Mouse (Mus musculus): ENCODE results near the gene Sart3. TPM values are rescaled to one million over a fixed set of nuclear protein-coding genes. Genes with fewer than 3 reads are reported as not detected.
"Not testable (repeated sequence)": the region's sequence is repeated elsewhere in the genome, so short reads cannot be mapped to it uniquely, and the experiment has no call there.

The Sart3 gene
- total RNA-seq, 1 experiment: 78.0 TPM

DNA sequence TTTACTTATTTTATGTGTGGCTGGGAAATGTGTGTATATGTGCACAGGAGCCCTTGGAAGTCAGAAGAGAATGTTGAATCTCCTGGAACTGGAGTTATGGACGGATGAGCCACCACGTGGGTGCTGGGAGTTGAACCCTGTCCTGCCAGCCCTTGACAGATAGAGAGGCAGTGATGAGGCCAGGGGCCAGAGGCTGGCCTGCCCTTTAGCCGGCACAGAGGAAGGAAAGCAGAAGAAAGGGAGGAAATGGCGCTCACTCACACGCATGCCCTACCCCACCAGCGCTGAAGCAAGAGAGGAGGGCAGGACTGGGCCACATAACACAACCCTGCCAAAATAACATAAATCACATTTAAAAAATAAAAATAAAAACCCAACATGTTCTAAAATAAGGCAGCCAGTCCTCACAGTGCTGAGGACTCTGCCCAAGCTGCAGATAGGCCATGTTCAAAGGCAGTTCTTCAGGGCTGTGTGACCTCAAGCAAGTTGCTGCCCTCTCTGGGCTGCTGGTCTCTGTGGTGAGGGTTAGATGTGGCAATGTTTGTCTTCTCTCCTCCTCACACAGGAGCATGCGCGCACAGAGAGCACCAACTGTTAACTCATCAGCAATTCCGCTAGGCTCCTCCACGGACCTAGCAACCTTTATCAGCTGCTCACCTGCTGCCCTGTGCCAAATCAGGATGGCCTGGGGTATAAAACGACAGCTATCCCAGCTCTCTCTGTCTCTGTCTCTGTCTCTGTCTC lies 18.3 kb upstream of the Sart3 start:
- Histone ChIP-seq H3K4me3 (ENCODE audit: insufficient read depth in 1 of 2, low read depth in 1 of 2, low read length in 2 of 2, poor library complexity in 1 of 2, severe bottlenecking in 1 of 2) (no peak overlapping the region), H3K9ac (ENCODE audit: insufficient read depth, low read depth, low read length, poor library complexity, severe bottlenecking) (no peak overlapping the region), H3K9me3 (ENCODE audit: control insufficient read depth, insufficient read depth, low read depth, low read length) (no peaks in the 10 kb centered on the region), H3K4me1 (ENCODE audit: control insufficient read depth in 2 of 2, insufficient read depth in 2 of 2, low read length in 2 of 2, poor library complexity in 1 of 2) (peaks cover 0 to 10% of the 10 kb centered on the region in 2 experiments; a peak in 1 of 4 replicates), H3K36me3 (ENCODE audit: control insufficient read depth, insufficient read depth, low read length, poor library complexity, severe bottlenecking) (no peaks in the 10 kb centered on the region), H3K27ac (ENCODE audit: insufficient read depth, low read depth, low read length, poor library complexity, severe bottlenecking) (no peak overlapping the region)
- in situ Hi-C loops (cut with MboI; ENCODE audit: low sequenced_read_pairs in 2 of 2, unreplicated experiment in 2 of 2): no loop called here
- no peak for TF ChIP-seq ZNF384 (IDR thresholded peaks at IDR 0.05; ENCODE audit: low read depth, low read length)
- no peak for TF ChIP-seq MAFK (IDR thresholded peaks at IDR 0.05; ENCODE audit: insufficient read depth, low read depth, low read length)
- TF ChIP-seq ZC3H11A (IDR thresholded peaks at IDR 0.05; ENCODE audit: borderline replicate concordance, low read depth, low read length): no peak
- no peak for TF ChIP-seq HCFC1 (IDR thresholded peaks at IDR 0.05; ENCODE audit: borderline replicate concordance, insufficient read depth, low read length)
- TF ChIP-seq CHD2 (IDR thresholded peaks at IDR 0.05; ENCODE audit: low read depth, low read length): no peak
- DNase-seq (ENCODE audit: low read depth, low spot score): no peak

- Histone ChIP-seq H3K4me1 (ENCODE audit: control insufficient read depth in 2 of 2, insufficient read depth in 2 of 2, low read length in 2 of 2, poor library complexity in 1 of 2) (peaks cover 0 to 10% of the 10 kb centered on the region in 2 experiments; a peak in 1 of 4 replicates), H3K4me3 (ENCODE audit: insufficient read depth in 1 of 2, low read depth in 1 of 2, low read length in 2 of 2, poor library complexity in 1 of 2, severe bottlenecking in 1 of 2) (no peak overlapping the region)
- no peak for DNase-seq (ENCODE audit: low read depth, low spot score)
Measured at GRCm38 (mm10) chr5:113789075-113789788, 16.9 kb upstream of the Sart3 start.

GRCm38 (mm10) chr5:113788645-113789044 lies 16.3 kb upstream of the Sart3 start:
- TF ChIP-seq CHD2 (IDR thresholded peaks at IDR 0.05; ENCODE audit: low read depth, low read length): no peak
- TF ChIP-seq ZC3H11A (IDR thresholded peaks at IDR 0.05; ENCODE audit: borderline replicate concordance, low read depth, low read length): no peak
- TF ChIP-seq MAFK (IDR thresholded peaks at IDR 0.05; ENCODE audit: insufficient read depth, low read depth, low read length): no peak
- TF ChIP-seq HCFC1 (IDR thresholded peaks at IDR 0.05; ENCODE audit: borderline replicate concordance, insufficient read depth, low read length): no peak
- no peak for TF ChIP-seq ZNF384 (IDR thresholded peaks at IDR 0.05; ENCODE audit: low read depth, low read length)
- Histone ChIP-seq H3K36me3 (ENCODE audit: control insufficient read depth, insufficient read depth, low read length, poor library complexity, severe bottlenecking) (no peaks in the 10 kb centered on the region), H3K9me3 (ENCODE audit: control insufficient read depth, insufficient read depth, low read depth, low read length) (no peaks in the 10 kb centered on the region), H3K9ac (ENCODE audit: insufficient read depth, low read depth, low read length, poor library complexity, severe bottlenecking) (no peak overlapping the region), H3K4me3 (ENCODE audit: insufficient read depth in 1 of 2, low read depth in 1 of 2, low read length in 2 of 2, poor library complexity in 1 of 2, severe bottlenecking in 1 of 2) (no peak overlapping the region), H3K4me1 (ENCODE audit: control insufficient read depth in 2 of 2, insufficient read depth in 2 of 2, low read length in 2 of 2, poor library complexity in 1 of 2) (peaks cover 0 to 10% of the 10 kb centered on the region in 2 experiments; a peak in 1 of 4 replicates), H3K27ac (ENCODE audit: insufficient read depth, low read depth, low read length, poor library complexity, severe bottlenecking) (no peak overlapping the region)
- in situ Hi-C loops (cut with MboI; ENCODE audit: low sequenced_read_pairs in 2 of 2, unreplicated experiment in 2 of 2): no loop called here
- DNase-seq (ENCODE audit: low read depth, low spot score): no peak

More at GRCm38 (mm10) chr5:113789075-113789788, 16.9 kb upstream of the Sart3 start:
- TF ChIP-seq HCFC1 (IDR thresholded peaks at IDR 0.05; ENCODE audit: borderline replicate concordance, insufficient read depth, low read length) (no peak), CHD2 (IDR thresholded peaks at IDR 0.05; ENCODE audit: low read depth, low read length) (no peak), MAFK (IDR thresholded peaks at IDR 0.05; ENCODE audit: insufficient read depth, low read depth, low read length) (no peak), ZNF384 (IDR thresholded peaks at IDR 0.05; ENCODE audit: low read depth, low read length) (no peak), ZC3H11A (IDR thresholded peaks at IDR 0.05; ENCODE audit: borderline replicate concordance, low read depth, low read length) (no peak)
- H3K9me3 ChIP-seq (ENCODE audit: control insufficient read depth, insufficient read depth, low read depth, low read length): no peaks in the 10 kb centered on the region
- H3K36me3 ChIP-seq (ENCODE audit: control insufficient read depth, insufficient read depth, low read length, poor library complexity, severe bottlenecking): no peaks in the 10 kb centered on the region
- in situ Hi-C loops (cut with MboI; ENCODE audit: low sequenced_read_pairs in 2 of 2, unreplicated experiment in 2 of 2): no loop called here
- no peak overlapping the region for H3K27ac ChIP-seq (ENCODE audit: insufficient read depth, low read depth, low read length, poor library complexity, severe bottlenecking)
- H3K9ac ChIP-seq (ENCODE audit: insufficient read depth, low read depth, low read length, poor library complexity, severe bottlenecking): no peak overlapping the region

DNA sequence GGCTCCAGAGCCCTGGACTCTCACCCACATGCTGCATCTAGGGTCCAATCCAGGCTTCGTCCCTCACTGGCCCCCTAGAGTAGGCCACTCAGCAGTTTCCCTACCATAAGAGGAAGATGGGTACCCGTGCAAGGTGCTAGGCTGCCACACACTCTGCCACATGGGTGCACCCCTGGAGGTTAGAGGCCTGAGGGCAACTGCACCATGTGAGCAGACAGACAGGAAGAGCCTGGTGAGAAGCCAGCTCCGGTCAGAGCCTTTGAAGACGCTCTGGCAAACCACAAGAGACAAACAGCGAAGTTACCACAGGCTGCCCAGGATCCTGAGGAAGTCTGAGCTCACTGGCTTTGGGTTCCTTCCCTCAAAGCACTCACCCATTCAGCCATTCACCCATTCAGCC lies 14.7 kb upstream of the Sart3 start:
- Histone ChIP-seq H3K27ac (ENCODE audit: insufficient read depth, low read depth, low read length, poor library complexity, severe bottlenecking) (no peak overlapping the region), H3K9ac (ENCODE audit: insufficient read depth, low read depth, low read length, poor library complexity, severe bottlenecking) (no peak overlapping the region), H3K4me3 (ENCODE audit: insufficient read depth in 1 of 2, low read depth in 1 of 2, low read length in 2 of 2, poor library complexity in 1 of 2, severe bottlenecking in 1 of 2) (no peak overlapping the region), H3K9me3 (ENCODE audit: control insufficient read depth, insufficient read depth, low read depth, low read length) (no peaks in the 10 kb centered on the region), H3K4me1 (ENCODE audit: control insufficient read depth in 2 of 2, insufficient read depth in 2 of 2, low read length in 2 of 2, poor library complexity in 1 of 2) (peaks cover 0 to 10% of the 10 kb centered on the region in 2 experiments; a peak in 1 of 4 replicates), H3K36me3 (ENCODE audit: control insufficient read depth, insufficient read depth, low read length, poor library complexity, severe bottlenecking) (no peaks in the 10 kb centered on the region)
- in situ Hi-C loops (cut with MboI; ENCODE audit: low sequenced_read_pairs in 2 of 2, unreplicated experiment in 2 of 2): no loop called here
- DNase-seq (ENCODE audit: low read depth, low spot score): no peak
- TF ChIP-seq ZC3H11A (IDR thresholded peaks at IDR 0.05; ENCODE audit: borderline replicate concordance, low read depth, low read length) (no peak), CHD2 (IDR thresholded peaks at IDR 0.05; ENCODE audit: low read depth, low read length) (no peak), HCFC1 (IDR thresholded peaks at IDR 0.05; ENCODE audit: borderline replicate concordance, insufficient read depth, low read length) (no peak), MAFK (IDR thresholded peaks at IDR 0.05; ENCODE audit: insufficient read depth, low read depth, low read length) (no peak), ZNF384 (IDR thresholded peaks at IDR 0.05; ENCODE audit: low read depth, low read length) (no peak)

- H3K27ac ChIP-seq (ENCODE audit: insufficient read depth, low read depth, low read length, poor library complexity, severe bottlenecking); H3K36me3 ChIP-seq (ENCODE audit: control insufficient read depth, insufficient read depth, low read length, poor library complexity, severe bottlenecking); H3K4me3 ChIP-seq (ENCODE audit: insufficient read depth in 1 of 2, low read depth in 1 of 2, low read length in 2 of 2, poor library complexity in 1 of 2, severe bottlenecking in 1 of 2); H3K4me1 ChIP-seq (ENCODE audit: control insufficient read depth in 2 of 2, insufficient read depth in 2 of 2, low read length in 2 of 2, poor library complexity in 1 of 2); DNase-seq (ENCODE audit: low read depth, low spot score); H3K9me3 ChIP-seq (ENCODE audit: control insufficient read depth, insufficient read depth, low read depth, low read length); in situ Hi-C loops (cut with MboI; ENCODE audit: low sequenced_read_pairs in 2 of 2, unreplicated experiment in 2 of 2); H3K9ac ChIP-seq (ENCODE audit: insufficient read depth, low read depth, low read length, poor library complexity, severe bottlenecking): not testable (repeated sequence)
Measured at GRCm38 (mm10) chr5:113784104-113784503, 11.8 kb upstream of the Sart3 start.

Data from ES-E14 (cell line).